Mouse (Mus musculus) myocyte (in vitro differentiated cells): ENCODE measurements at regions not wholly inside any gene's neighbourhood (a gene's known extent, or its start where the extent isn't known, plus 50 kb on each side); places are given as distances from the start of the nearest gene placed in this dataset.

Source experiments
- H3K27me3 ChIP-seq: one replicate; pipeline ENCODE4 v1.6.1; 2011; ENCODE audit not compliant: control insufficient read depth, insufficient read depth, insufficient read length
- H3K36me3 ChIP-seq: one replicate; pipeline ENCODE4 v1.6.1; 2011; ENCODE audit not compliant: control insufficient read depth, insufficient read depth
- H3K4me2 ChIP-seq: one replicate; pipeline ENCODE4 v1.6.1; 2011; ENCODE audit warnings: low read depth, control low read depth
- H3K4me3 ChIP-seq: one replicate; pipeline ENCODE4 v1.5.1; 2011; ENCODE audit warnings: mild to moderate bottlenecking, control low read depth, moderate library complexity
- H3K79me2 ChIP-seq: one replicate; pipeline ENCODE4 v1.6.1; 2011; ENCODE audit not compliant: control insufficient read depth, insufficient read depth
- H3ac ChIP-seq: one replicate; pipeline ENCODE4 v1.6.1; 2011; ENCODE audit not compliant: control insufficient read depth, insufficient read length
- CEBPB ChIP-seq: IDR thresholded peaks from 2 replicates; pipeline ENCODE4 v1.6.1; 2011; ENCODE audit warnings: mild to moderate bottlenecking, moderate library complexity; ENCODE audit not compliant: poor library complexity, insufficient read depth, severe bottlenecking
- E2F4 ChIP-seq: IDR thresholded peaks from one replicate; pipeline ENCODE4 v1.6.1; 2011; ENCODE audit warnings: mild to moderate bottlenecking, control low read depth, moderate library complexity; ENCODE audit not compliant: insufficient read depth
- MAX ChIP-seq: IDR thresholded peaks from one replicate; pipeline ENCODE4 v1.6.1; 2011; ENCODE audit warnings: low read depth, mild to moderate bottlenecking, control low read depth
- MYOD1 ChIP-seq, 3 experiments: IDR thresholded peaks; one replicate each; pipeline ENCODE4 v1.6.1; 2011; ENCODE audit warnings: control low read depth in 2 of 3, low read depth in 2 of 3, mild to moderate bottlenecking in 2 of 3, moderate library complexity in 1 of 3; ENCODE audit not compliant: insufficient read length in 2 of 3, control insufficient read depth in 1 of 3
- MYOG ChIP-seq, 3 experiments: IDR thresholded peaks; one replicate each; pipeline ENCODE4 v1.6.1; 2011; ENCODE audit warnings: control low read depth in 2 of 3, low read depth in 2 of 3, mild to moderate bottlenecking in 2 of 3; ENCODE audit not compliant: insufficient read length in 2 of 3, control insufficient read depth in 1 of 3, insufficient read depth in 1 of 3
- POLR2A ChIP-seq: IDR thresholded peaks from one replicate; pipeline ENCODE4 v1.6.1; 2011; ENCODE audit warnings: low read depth, mild to moderate bottlenecking, control low read depth, moderate library complexity; ENCODE audit not compliant: insufficient read length
- POLR2AphosphoS2 ChIP-seq: IDR thresholded peaks from one replicate; pipeline ENCODE4 v1.6.1; 2011; ENCODE audit warnings: low read depth, control low read depth; ENCODE audit not compliant: insufficient read length
- REST ChIP-seq: IDR thresholded peaks from one replicate; pipeline ENCODE4 v1.6.1; 2011; ENCODE audit warnings: mild to moderate bottlenecking, control low read depth, moderate library complexity; ENCODE audit not compliant: insufficient read depth, insufficient read length
- SRF ChIP-seq: IDR thresholded peaks from one replicate; pipeline ENCODE4 v1.6.1; 2011; ENCODE audit warnings: low read depth; ENCODE audit not compliant: control insufficient read depth, insufficient read length
- TCF12 ChIP-seq: IDR thresholded peaks from one replicate; pipeline ENCODE4 v1.6.1; 2011; ENCODE audit warnings: mild to moderate bottlenecking, control low read depth; ENCODE audit not compliant: poor library complexity, insufficient read depth, severe bottlenecking
- TCF3 ChIP-seq: IDR thresholded peaks from one replicate; pipeline ENCODE4 v1.6.1; 2011; ENCODE audit warnings: low read depth, control low read depth; ENCODE audit not compliant: insufficient read length
- USF1 ChIP-seq: IDR thresholded peaks from one replicate; pipeline ENCODE4 v1.6.1; 2011; ENCODE audit warnings: low read depth, mild to moderate bottlenecking, control low read depth, moderate library complexity

GRCm38 (mm10) chr1:113247325-113247724 is 1382.6 kb upstream of the Dsel start:
- Histone ChIP-seq H3K79me2 (no peaks in the 10 kb centered on the region), H3K27me3 (no peaks in the 10 kb centered on the region), H3K4me3 (no peak overlapping the region), H3ac (no peak overlapping the region), H3K4me2 (no peak overlapping the region), H3K36me3 (no peaks in the 10 kb centered on the region)
- TF ChIP-seq MYOG (IDR thresholded peaks at IDR 0.05; ENCODE audit: control insufficient read depth in 1 of 3, insufficient read depth in 1 of 3, insufficient read length in 2 of 3, low read depth in 2 of 3) (no peak), MAX (no peak), CEBPB (no peak), E2F4 (no peak), TCF12 (no peak), POLR2AphosphoS2 (no peak), MYOD1 (IDR thresholded peaks at IDR 0.05; ENCODE audit: control insufficient read depth in 1 of 3, insufficient read length in 2 of 3, low read depth in 2 of 3) (no peak), TCF3 (no peak), REST (no peak), SRF (no peak), USF1 (no peak), POLR2A (no peak)

DNA sequence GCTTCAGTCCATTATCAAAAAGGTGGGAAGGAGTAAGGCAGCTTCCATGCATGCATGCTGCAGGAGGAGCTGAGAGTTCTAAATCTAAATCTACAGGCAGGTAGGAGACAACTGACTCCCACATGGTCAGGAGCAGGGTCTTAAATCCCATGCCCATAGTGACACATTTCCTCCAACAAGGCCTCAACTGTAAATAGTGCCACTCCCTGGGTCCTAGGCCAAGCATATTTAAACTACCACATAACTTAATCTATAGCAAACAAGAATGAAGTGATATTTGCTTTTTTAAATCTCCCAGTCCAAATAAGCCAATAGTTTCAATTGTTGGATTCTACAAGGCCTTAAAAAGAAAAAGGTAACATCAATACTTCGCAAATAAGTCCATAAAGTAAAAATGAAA is 1345.4 kb upstream of the Dsel start:
- Histone ChIP-seq H3K27me3 (no peaks in the 10 kb centered on the region), H3ac (no peak overlapping the region), H3K4me3 (no peak overlapping the region), H3K36me3 (no peaks in the 10 kb centered on the region), H3K4me2 (no peak overlapping the region), H3K79me2 (no peaks in the 10 kb centered on the region)
- no peak for TF ChIP-seq MAX

DNA sequence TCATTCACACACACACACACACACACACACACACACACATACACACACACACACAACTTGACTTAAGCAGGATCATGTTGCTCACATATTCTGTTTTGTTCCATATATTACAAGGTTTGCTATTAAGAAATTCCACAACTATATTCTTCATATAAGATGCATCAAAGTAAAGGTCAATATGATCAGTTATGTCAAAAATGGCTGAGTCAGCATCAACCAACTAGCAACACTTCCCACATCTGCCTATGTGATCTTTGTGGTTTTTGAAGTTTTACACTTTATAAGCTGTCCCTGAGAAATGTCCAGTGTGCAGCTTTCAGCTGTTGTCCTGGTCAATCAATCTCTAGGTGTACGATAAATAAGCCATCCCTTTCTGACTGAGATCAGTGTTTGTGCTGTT is 1339.3 kb upstream of the Dsel start:
- H3K36me3 ChIP-seq, result no peaks in the 10 kb centered on the region
- H3K4me2 ChIP-seq, result no peak overlapping the region
- H3K27me3 ChIP-seq, result no peaks in the 10 kb centered on the region
- H3ac ChIP-seq, result no peak overlapping the region
- TF ChIP-seq MAX, result no peak
- no peak for TF ChIP-seq CEBPB
- no peak for TF ChIP-seq SRF
- no peak for TF ChIP-seq USF1
- TF ChIP-seq MYOD1 (IDR thresholded peaks at IDR 0.05; ENCODE audit: control insufficient read depth in 1 of 3, insufficient read length in 2 of 3, low read depth in 2 of 3), result no peak
- TF ChIP-seq TCF12, result no peak
- TF ChIP-seq E2F4, result no peak
- H3K4me3 ChIP-seq, result no peak overlapping the region
- H3K79me2 ChIP-seq, result no peaks in the 10 kb centered on the region

GRCm38 (mm10) chr1:113194116-113194812 is 1329.5 kb upstream of the Dsel start:
- Histone ChIP-seq H3K4me3 (no peak overlapping the region), H3K27me3 (no peaks in the 10 kb centered on the region), H3ac (no peak overlapping the region), H3K36me3 (no peaks in the 10 kb centered on the region), H3K79me2 (no peaks in the 10 kb centered on the region), H3K4me2 (no peak overlapping the region)
- TF ChIP-seq USF1, result no peak
- no peak for TF ChIP-seq MYOD1 (IDR thresholded peaks at IDR 0.05; ENCODE audit: control insufficient read depth in 1 of 3, insufficient read length in 2 of 3, low read depth in 2 of 3)
- TF ChIP-seq SRF, result no peak
- TF ChIP-seq TCF3, result no peak
- no peak for TF ChIP-seq CEBPB
- no peak for TF ChIP-seq MYOG (IDR thresholded peaks at IDR 0.05; ENCODE audit: control insufficient read depth in 1 of 3, insufficient read depth in 1 of 3, insufficient read length in 2 of 3, low read depth in 2 of 3)
- TF ChIP-seq E2F4, result no peak
- no peak for TF ChIP-seq TCF12
- no peak for TF ChIP-seq MAX
- no peak for TF ChIP-seq REST
- TF ChIP-seq POLR2AphosphoS2, result no peak
- TF ChIP-seq POLR2A, result no peak

- no peak for TF ChIP-seq REST
- 0 out of 2 replicates have a peak, but pooled peaks have one; percentile 30 for TF ChIP-seq CEBPB
- no peak overlapping the region for H3ac ChIP-seq
- H3K4me3 ChIP-seq, result no peak overlapping the region
- peak overlapping the region; percentile 32 for H3K4me2 ChIP-seq
- H3K79me2 ChIP-seq, result no peaks in the 10 kb centered on the region
- H3K36me3 ChIP-seq, result no peaks in the 10 kb centered on the region
- no peaks in the 10 kb centered on the region for H3K27me3 ChIP-seq
Measured at GRCm38 (mm10) chr1:113163173-113163572, 1298.5 kb upstream of the Dsel start.
